Mouse (Mus musculus): Measurements from ENCODE around the gene Map3k20. TPM values are rescaled to one million over a fixed set of nuclear protein-coding genes. Genes with fewer than 3 reads are reported as not detected.

Map3k20 gene
- polyA plus RNA-seq, 1 experiment from 2014 or later, result 4.7 TPM

DNA sequence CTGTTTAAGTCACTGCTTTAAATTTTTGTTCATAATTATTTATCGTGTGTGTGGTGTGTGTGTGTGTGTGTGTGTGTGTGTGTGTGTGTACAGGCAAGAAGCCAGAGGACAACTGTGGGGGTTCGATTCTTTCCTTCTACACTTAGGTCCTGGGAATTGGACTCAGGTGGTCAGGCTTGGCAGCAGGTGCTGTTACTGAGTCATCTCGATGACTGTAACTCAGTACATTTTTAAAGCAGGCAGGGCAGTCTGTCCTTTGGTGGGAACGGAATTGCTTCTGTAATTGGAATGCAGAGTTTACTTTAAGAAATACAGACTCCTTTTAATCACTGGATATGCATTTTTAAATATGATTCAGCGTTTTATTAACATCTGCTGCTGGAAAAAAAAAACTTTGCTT is 22.9 kb downstream of the Map3k20 start:
- Histone ChIP-seq H3K9ac (no peak overlapping the region), H3K36me3 (no peaks in the 10 kb centered on the region), H3K4me1 (replicated peaks) (no peaks in the 10 kb centered on the region), H3K4me3 (no peak overlapping the region), H3K27me3 (no peaks in the 10 kb centered on the region), H3K4me2 (no peak overlapping the region), H3K27ac (replicated peaks) (no peak overlapping the region), H3K9me3 (no peaks in the 10 kb centered on the region)
- 85% methylated on average over 5 of the region's 5 CpGs for WGBS
- no peak for ATAC-seq (ENCODE audit: low read depth)

DNA sequence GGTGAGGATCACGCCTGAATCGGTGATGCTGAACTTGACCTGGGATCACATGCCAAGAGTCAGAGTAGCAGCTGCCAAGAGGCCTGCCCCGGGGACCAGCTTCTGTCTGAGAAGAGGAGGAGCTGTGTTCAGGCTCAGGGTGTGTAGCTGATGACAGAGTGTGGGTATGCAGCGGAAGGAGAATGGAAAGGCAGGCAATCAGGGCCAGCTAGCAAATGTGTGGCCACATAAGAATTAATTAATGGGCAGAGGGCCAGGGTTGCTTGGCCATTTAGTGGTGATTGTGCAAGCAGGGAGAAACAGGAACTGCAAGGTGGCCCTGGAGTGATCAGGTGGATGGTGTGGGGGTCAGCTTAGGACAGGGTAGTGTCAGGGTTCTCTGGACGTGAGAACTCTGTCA is 23.5 kb downstream of the Map3k20 start:
- no peaks in the 10 kb centered on the region for H3K27me3 ChIP-seq
- no peak overlapping the region for H3K4me3 ChIP-seq
- H3K9ac ChIP-seq, result no peak overlapping the region
- H3K9me3 ChIP-seq, result no peaks in the 10 kb centered on the region
- no peak for ATAC-seq (ENCODE audit: low read depth)
- H3K27ac ChIP-seq (replicated peaks), result no peak overlapping the region
- H3K4me1 ChIP-seq (replicated peaks), result no peaks in the 10 kb centered on the region
- no peak overlapping the region for H3K4me2 ChIP-seq
- no peaks in the 10 kb centered on the region for H3K36me3 ChIP-seq
- 71% methylated on average over 5 of the region's 5 CpGs for WGBS

DNA sequence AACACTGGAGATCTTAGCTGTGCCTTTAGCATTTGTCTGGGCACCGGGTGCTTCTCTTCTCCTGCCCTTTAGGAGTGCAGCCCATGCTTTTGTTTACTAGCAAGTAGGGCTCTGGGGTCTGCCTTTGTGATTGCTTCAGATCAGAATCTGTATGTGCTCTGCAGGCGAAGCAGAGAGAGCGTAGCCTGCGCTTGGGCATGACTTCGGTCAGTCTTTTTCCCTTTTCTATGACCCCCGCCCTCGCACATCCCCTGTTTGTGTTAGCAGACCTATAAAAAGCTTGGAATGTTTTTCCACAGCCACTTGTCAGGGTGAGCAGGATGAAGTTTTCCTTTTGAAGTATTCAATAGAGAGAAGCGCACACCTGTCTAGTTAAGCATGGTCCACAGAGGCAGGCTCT is 26.0 kb downstream of the Map3k20 start:
- Histone ChIP-seq H3K9ac (no peak overlapping the region), H3K4me2 (no peak overlapping the region), H3K27ac (replicated peaks) (no peak overlapping the region), H3K4me3 (no peak overlapping the region), H3K9me3 (no peaks in the 10 kb centered on the region), H3K4me1 (replicated peaks) (no peaks in the 10 kb centered on the region), H3K27me3 (no peaks in the 10 kb centered on the region), H3K36me3 (no peaks in the 10 kb centered on the region)
- 78% methylated on average over 8 of the region's 8 CpGs for WGBS
- no peak for ATAC-seq (ENCODE audit: low read depth)

DNA sequence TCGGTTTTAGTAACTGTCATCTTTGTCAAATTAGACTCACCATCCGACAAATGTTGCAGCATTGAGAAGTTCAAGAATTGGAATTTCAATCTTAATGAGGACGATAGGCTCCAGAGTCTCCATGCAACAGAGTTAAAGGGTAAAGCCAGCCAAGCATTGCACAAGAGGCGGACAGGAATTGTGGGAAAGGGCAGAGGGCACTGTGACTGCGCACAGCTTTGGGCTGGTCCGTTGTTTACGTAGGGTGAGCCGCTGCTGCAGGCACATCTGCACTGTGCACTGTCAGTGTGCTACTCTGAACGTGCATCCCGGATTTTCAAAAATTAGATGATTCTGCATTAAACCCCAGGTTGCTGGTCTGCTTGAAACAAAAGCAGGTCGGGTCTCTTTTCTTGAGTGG is 27.9 kb downstream of the Map3k20 start:
- Histone ChIP-seq H3K9ac (no peak overlapping the region), H3K4me3 (no peak overlapping the region), H3K27me3 (no peaks in the 10 kb centered on the region), H3K4me2 (no peak overlapping the region), H3K9me3 (no peaks in the 10 kb centered on the region), H3K36me3 (no peaks in the 10 kb centered on the region), H3K27ac (replicated peaks) (no peak overlapping the region), H3K4me1 (replicated peaks) (no peaks in the 10 kb centered on the region)
- WGBS, result 89% methylated on average over 11 of the region's 11 CpGs
- no peak for ATAC-seq (ENCODE audit: low read depth)

DNA sequence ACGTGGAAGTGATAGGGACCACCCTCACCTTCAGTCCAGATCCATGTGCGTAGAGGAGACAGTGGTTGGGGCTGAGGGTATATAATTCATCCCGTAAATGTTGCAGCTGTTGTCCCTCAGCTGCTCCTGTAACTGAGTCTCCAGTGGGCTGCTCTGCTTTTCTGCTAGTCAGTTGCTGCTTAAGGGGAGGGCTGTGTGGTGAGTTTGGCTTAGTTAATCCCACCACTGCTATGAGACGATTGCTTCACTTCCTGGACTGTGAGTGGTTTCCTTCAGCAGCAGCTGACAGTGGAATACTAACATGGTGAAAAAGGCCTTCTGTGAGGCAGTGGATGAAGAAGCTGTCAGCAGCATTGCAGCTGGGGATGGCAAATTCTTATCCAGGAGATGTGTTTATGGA is 33.0 kb downstream of the Map3k20 start:
- peaks cover 12% of the 10 kb centered on the region; the same call in 1 of the 2 replicates for H3K4me1 ChIP-seq (replicated peaks)
- no peak overlapping the region for H3K9ac ChIP-seq
- H3K27me3 ChIP-seq, result no peaks in the 10 kb centered on the region
- no peaks in the 10 kb centered on the region for H3K36me3 ChIP-seq
- H3K27ac ChIP-seq (replicated peaks), result no peak overlapping the region
- ATAC-seq (ENCODE audit: low read depth), result no peak
- H3K9me3 ChIP-seq, result no peaks in the 10 kb centered on the region
- H3K4me3 ChIP-seq, result no peak overlapping the region
- H3K4me2 ChIP-seq, result no peak overlapping the region
- WGBS, result 75% methylated on average over 4 of the region's 4 CpGs

DNA sequence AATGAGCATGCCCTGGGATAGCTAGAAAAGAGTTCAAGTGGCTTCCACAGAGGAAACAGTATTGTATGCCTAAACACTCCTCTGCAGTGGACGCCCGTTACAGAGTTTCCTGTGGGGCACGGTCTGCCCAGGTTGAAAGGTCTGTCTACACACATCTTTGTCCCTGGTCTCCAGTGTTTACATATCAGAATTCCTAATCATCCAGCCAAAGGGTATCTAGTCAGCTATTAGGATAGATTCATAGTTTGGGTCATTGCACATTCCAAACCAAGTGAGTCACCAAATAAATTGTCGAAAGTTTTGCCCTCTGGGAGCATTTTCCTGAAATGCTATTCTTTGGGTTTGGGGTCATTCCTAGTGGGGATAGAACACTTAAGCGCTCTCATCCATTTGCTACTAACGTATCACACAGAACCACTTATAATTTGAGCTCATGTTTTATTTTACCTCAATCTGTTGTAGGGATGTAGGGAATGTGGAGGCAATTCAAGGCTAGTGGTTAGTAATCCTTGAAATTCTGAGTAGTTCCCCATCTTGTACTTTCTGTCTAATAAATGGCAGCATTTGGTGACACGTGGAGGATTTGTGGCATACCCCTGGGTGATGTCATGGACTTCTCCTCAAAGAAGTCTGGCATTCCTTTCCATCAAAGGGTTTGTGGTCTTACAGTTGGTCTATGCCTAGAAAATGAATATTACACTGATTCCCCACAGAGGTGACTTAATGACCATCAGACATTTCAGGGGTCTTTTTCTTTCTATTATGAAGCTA is 33.8 kb downstream of the Map3k20 start:
- Histone ChIP-seq H3K36me3 (no peaks in the 10 kb centered on the region), H3K9me3 (no peaks in the 10 kb centered on the region), H3K4me1 (replicated peaks) (peaks cover 20% of the 10 kb centered on the region), H3K27me3 (no peaks in the 10 kb centered on the region), H3K4me2 (no peak overlapping the region), H3K27ac (replicated peaks) (no peak overlapping the region), H3K4me3 (no peak overlapping the region), H3K9ac (no peak overlapping the region)
- WGBS, result 91% methylated on average over 7 of the region's 7 CpGs
- no peak for ATAC-seq (ENCODE audit: low read depth)

DNA sequence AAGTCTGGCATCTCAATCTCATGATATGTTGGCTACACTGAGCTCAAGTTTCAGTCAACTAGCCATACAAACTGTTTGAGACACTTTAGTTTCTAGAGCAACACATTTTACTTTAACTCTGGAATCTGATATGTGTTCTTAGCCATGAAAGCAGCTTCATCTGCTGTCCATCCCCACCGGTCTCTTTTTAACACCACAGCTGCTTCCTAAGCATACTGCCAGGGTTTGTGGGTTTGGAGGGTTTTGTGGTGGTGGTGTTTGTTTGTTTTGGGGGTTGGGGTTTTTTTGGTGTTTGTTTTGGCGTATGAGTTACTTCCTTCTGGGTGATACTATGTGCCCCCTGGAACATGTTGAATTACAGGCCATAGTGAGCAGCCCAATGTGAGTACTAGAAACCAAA is 35.2 kb downstream of the Map3k20 start:
- Histone ChIP-seq H3K9me3 (no peaks in the 10 kb centered on the region), H3K4me2 (no peak overlapping the region), H3K9ac (no peak overlapping the region), H3K36me3 (no peaks in the 10 kb centered on the region), H3K4me3 (no peak overlapping the region), H3K27me3 (no peaks in the 10 kb centered on the region), H3K4me1 (replicated peaks) (peaks cover 25% of the 10 kb centered on the region), H3K27ac (replicated peaks) (no peak overlapping the region)
- WGBS, result 83% methylated on average over 2 of the region's 2 CpGs
- ATAC-seq (ENCODE audit: low read depth), result no peak

DNA sequence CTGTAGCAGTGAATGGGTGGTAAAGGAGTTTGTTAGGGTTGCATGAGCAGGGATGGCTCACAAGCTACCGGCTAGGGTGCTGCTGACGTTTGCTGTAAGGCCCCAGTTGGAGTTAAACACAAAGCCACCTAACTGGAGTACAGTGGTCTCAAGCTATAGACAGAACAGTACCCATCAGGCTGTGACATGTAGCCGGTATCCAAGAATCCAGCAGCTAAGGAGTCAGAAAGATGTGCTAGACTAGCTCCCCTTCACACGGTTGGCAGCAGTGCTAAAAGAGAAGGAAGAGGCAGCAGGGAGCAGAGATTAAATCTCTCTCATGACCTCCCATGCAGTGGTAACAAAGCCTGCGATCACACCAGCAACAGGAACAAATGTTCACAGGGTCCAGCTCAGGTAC is 36.2 kb downstream of the Map3k20 start:
- no peaks in the 10 kb centered on the region for H3K27me3 ChIP-seq
- no peak overlapping the region for H3K4me2 ChIP-seq
- H3K27ac ChIP-seq (replicated peaks), result no peak overlapping the region
- H3K36me3 ChIP-seq, result no peaks in the 10 kb centered on the region
- WGBS, result 80% methylated on average over 5 of the region's 5 CpGs
- no peak overlapping the region for H3K9ac ChIP-seq
- H3K9me3 ChIP-seq, result no peaks in the 10 kb centered on the region
- peaks cover 34% of the 10 kb centered on the region for H3K4me1 ChIP-seq (replicated peaks)
- no peak overlapping the region for H3K4me3 ChIP-seq
- ATAC-seq (ENCODE audit: low read depth), result no peak

DNA sequence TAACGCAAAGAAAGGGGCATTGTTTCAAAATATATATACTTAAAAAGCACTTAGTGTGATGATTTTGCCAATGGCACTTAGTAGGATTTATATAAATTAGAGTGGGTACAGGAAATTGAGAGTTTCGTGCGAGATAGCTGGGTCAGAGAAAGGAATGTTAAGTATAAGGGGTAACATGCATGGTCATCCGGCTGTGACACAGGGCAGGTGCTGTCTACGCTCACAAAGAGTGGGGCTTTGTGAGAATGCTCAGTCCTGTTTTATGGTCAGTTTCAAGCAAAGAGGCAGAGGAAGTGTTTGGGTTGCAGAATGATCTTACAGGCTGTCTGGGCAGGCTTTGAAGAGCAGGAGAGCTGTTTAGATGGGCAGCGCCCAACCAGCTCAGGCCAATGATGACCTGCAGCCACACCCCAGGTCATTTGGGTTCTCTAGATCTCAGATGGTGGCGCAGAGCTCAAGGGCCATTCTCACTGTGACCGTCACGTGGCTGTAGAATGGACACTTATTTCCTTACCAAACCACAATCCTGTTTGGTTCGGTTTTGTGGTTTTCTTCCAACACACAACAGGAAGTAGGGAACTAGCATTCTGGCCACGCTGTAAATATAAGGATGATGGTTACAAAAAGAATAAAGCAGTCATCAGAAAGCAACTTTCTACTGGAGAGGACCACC is 37.4 kb downstream of the Map3k20 start:
- H3K9me3 ChIP-seq, result no peaks in the 10 kb centered on the region
- no peak overlapping the region for H3K9ac ChIP-seq
- peaks cover 42% of the 10 kb centered on the region for H3K4me1 ChIP-seq (replicated peaks)
- no peak overlapping the region for H3K4me3 ChIP-seq
- no peaks in the 10 kb centered on the region for H3K27me3 ChIP-seq
- H3K36me3 ChIP-seq, result no peaks in the 10 kb centered on the region
- ATAC-seq (ENCODE audit: low read depth), result no peak
- 55% methylated on average over 11 of the region's 11 CpGs for WGBS
- H3K4me2 ChIP-seq, result no peak overlapping the region
- H3K27ac ChIP-seq (replicated peaks), result no peak overlapping the region

DNA sequence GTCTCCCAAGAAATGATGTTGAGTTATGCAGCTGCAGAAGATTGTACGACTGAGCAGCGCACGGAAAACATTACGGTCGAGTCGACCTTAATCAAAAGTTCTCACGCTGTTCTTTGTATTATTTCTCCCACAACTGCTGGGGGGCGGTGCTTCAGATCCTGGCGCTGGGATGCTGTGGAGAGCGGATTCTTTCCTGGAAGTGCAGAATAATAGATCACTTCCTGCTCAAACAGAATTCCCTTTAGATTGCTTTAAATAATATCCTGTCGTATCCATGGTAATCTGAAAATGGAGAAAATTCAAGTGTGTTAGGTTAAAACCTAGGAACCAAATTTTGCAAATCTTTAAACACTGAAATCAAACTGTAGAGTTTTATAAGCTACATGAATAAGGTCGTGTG is 39.0 kb downstream of the Map3k20 start:
- no peak overlapping the region for H3K4me3 ChIP-seq
- H3K27ac ChIP-seq (replicated peaks), result no peak overlapping the region

DNA sequence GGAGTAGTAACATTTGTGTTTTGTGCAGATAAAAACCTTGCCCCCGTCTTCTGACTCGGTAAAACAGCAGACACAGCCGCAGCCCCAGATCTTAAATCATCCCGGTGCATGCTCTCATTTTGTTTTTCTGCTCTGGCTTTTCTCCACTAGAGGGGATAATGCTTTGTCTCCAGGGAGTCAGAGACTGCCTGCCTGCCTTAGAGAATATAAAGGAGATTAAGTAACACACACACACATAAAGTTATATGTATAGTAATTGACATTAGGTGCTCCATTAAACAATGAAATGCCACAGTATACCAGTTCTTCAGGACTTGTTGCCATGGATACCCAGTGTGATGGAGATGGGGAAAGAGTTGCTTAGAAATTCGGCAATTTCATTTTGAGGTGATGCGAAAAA is 41.1 kb downstream of the Map3k20 start:
- 28% methylated on average over 6 of the region's 6 CpGs for WGBS
- peak; percentile 61 for ATAC-seq (ENCODE audit: low read depth)

More for the DNA sequence above, 39.0 kb downstream of the Map3k20 start:
- Histone ChIP-seq H3K4me2 (no peak overlapping the region), H3K9ac (no peak overlapping the region), H3K27me3 (no peaks in the 10 kb centered on the region), H3K9me3 (no peaks in the 10 kb centered on the region), H3K36me3 (no peaks in the 10 kb centered on the region), H3K4me1 (replicated peaks) (peaks cover 42% of the 10 kb centered on the region)
- ATAC-seq (ENCODE audit: low read depth), result no peak
- WGBS, result 55% methylated on average over 12 of the region's 12 CpGs

DNA sequence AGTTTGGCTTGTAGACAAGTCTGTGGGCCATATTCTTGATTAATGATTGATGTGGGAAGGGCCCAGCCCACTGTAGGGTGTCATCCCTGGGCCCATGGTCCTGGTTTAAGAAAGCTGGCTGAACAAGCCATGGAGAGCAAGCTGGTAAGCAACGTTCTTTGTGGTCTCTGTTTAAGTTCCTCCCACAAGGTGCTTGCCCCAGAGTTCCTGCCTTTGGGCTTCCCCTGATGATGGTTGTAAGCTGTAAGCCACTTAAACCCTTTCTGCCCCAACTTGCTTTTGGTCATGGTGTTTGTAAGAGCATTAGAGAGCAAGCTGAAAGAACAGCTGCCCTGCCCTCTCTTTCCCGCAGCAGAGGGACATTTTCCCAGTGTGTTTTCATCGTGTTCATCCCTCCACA is 43.0 kb downstream of the Map3k20 start:
- H3K27me3 ChIP-seq, result no peaks in the 10 kb centered on the region
- H3K4me1 ChIP-seq (replicated peaks), result peaks cover 29% of the 10 kb centered on the region
- no peak overlapping the region for H3K27ac ChIP-seq (replicated peaks)
- H3K4me2 ChIP-seq, result no peak overlapping the region
- 76% methylated on average over 3 of the region's 3 CpGs for WGBS
- H3K36me3 ChIP-seq, result no peaks in the 10 kb centered on the region
- no peaks in the 10 kb centered on the region for H3K9me3 ChIP-seq
- no peak overlapping the region for H3K9ac ChIP-seq
- no peak for ATAC-seq (ENCODE audit: low read depth)
- no peak overlapping the region for H3K4me3 ChIP-seq

More for the DNA sequence above, 41.1 kb downstream of the Map3k20 start:
- Histone ChIP-seq H3K27me3 (no peaks in the 10 kb centered on the region), H3K36me3 (no peaks in the 10 kb centered on the region), H3K4me3 (no peak overlapping the region), H3K4me1 (replicated peaks) (peaks cover 42% of the 10 kb centered on the region), H3K27ac (replicated peaks) (no peak overlapping the region), H3K4me2 (0 out of 2 replicates have a peak overlapping the region, but pooled peaks have one; percentile 17), H3K9ac (no peak overlapping the region), H3K9me3 (no peaks in the 10 kb centered on the region)
